Mouse (Mus musculus): Measurements from ENCODE around the gene Cops7a. TPM values are rescaled to one million over a fixed set of nuclear protein-coding genes. Genes with fewer than 3 reads are reported as not detected.

Gene Cops7a
- polyA plus RNA-seq, 1 experiment: 165 TPM

GRCm38 (mm10) chr6:124995831-124996403, 30.6 kb upstream of the Cops7a start:
- Histone ChIP-seq H3K27me3 (ENCODE audit: control insufficient read depth, insufficient read depth, insufficient read length) (peaks cover 11% of the 10 kb centered on the region), H3K79me2 (ENCODE audit: control insufficient read depth, insufficient read depth) (no peaks in the 10 kb centered on the region), H3K36me3 (ENCODE audit: control insufficient read depth, insufficient read depth) (no peaks in the 10 kb centered on the region), H3ac (ENCODE audit: control insufficient read depth, insufficient read length, low read depth) (no peak overlapping the region), H3K4me3 (ENCODE audit: insufficient read depth, poor library complexity, severe bottlenecking) (no peak overlapping the region), H3K79me3 (ENCODE audit: low read depth) (no peaks in the 10 kb centered on the region)
- TF ChIP-seq FOSL1 (IDR thresholded peaks at IDR 0.05; ENCODE audit: insufficient read depth, low read length, poor library complexity, severe bottlenecking) (no peak), MAX (IDR thresholded peaks at IDR 0.05) (no peak), USF1 (IDR thresholded peaks at IDR 0.05; ENCODE audit: low read depth) (no peak), MYOD1 (IDR thresholded peaks at IDR 0.05; ENCODE audit: control insufficient read depth, insufficient read length, low read depth) (no peak), CEBPB (IDR thresholded peaks at IDR 0.05; ENCODE audit: low read depth) (no peak), CTCF (IDR thresholded peaks at IDR 0.05; ENCODE audit: control insufficient read depth, insufficient read depth, insufficient read length) (no peak), MYOG (IDR thresholded peaks at IDR 0.05; ENCODE audit: control insufficient read depth, extremely low read depth, insufficient read length) (no peak)

- Histone ChIP-seq H3K4me3 (ENCODE audit: insufficient read depth, poor library complexity, severe bottlenecking) (no peak overlapping the region), H3K79me2 (ENCODE audit: control insufficient read depth, insufficient read depth) (no peaks in the 10 kb centered on the region), H3K79me3 (ENCODE audit: low read depth) (no peaks in the 10 kb centered on the region), H3ac (ENCODE audit: control insufficient read depth, insufficient read length, low read depth) (no peak overlapping the region), H3K27me3 (ENCODE audit: control insufficient read depth, insufficient read depth, insufficient read length) (peaks cover 11% of the 10 kb centered on the region), H3K36me3 (ENCODE audit: control insufficient read depth, insufficient read depth) (no peaks in the 10 kb centered on the region)
- TF ChIP-seq USF1 (IDR thresholded peaks at IDR 0.05; ENCODE audit: low read depth) (no peak), CEBPB (IDR thresholded peaks at IDR 0.05; ENCODE audit: low read depth) (no peak), FOSL1 (IDR thresholded peaks at IDR 0.05; ENCODE audit: insufficient read depth, low read length, poor library complexity, severe bottlenecking) (no peak), MYOD1 (IDR thresholded peaks at IDR 0.05; ENCODE audit: control insufficient read depth, insufficient read length, low read depth) (no peak), MAX (IDR thresholded peaks at IDR 0.05) (no peak), MYOG (IDR thresholded peaks at IDR 0.05; ENCODE audit: control insufficient read depth, extremely low read depth, insufficient read length) (no peak), CTCF (IDR thresholded peaks at IDR 0.05; ENCODE audit: control insufficient read depth, insufficient read depth, insufficient read length) (no peak)
These were observed 29.9 kb upstream of the Cops7a start for GRCm38 (mm10) chr6:124995246-124995645.

GRCm38 (mm10) chr6:124993876-124994275, 28.5 kb upstream of the Cops7a start:
- Histone ChIP-seq H3K4me3 (ENCODE audit: insufficient read depth, poor library complexity, severe bottlenecking) (no peak overlapping the region), H3K79me3 (ENCODE audit: low read depth) (no peaks in the 10 kb centered on the region), H3ac (ENCODE audit: control insufficient read depth, insufficient read length, low read depth) (no peak overlapping the region), H3K36me3 (ENCODE audit: control insufficient read depth, insufficient read depth) (no peaks in the 10 kb centered on the region), H3K79me2 (ENCODE audit: control insufficient read depth, insufficient read depth) (no peaks in the 10 kb centered on the region), H3K27me3 (ENCODE audit: control insufficient read depth, insufficient read depth, insufficient read length) (peaks cover 11% of the 10 kb centered on the region)
- no peak for TF ChIP-seq CEBPB (IDR thresholded peaks at IDR 0.05; ENCODE audit: low read depth)
- no peak for TF ChIP-seq MAX (IDR thresholded peaks at IDR 0.05)
- TF ChIP-seq FOSL1 (IDR thresholded peaks at IDR 0.05; ENCODE audit: insufficient read depth, low read length, poor library complexity, severe bottlenecking): no peak
- no peak for TF ChIP-seq USF1 (IDR thresholded peaks at IDR 0.05; ENCODE audit: low read depth)
- no peak for TF ChIP-seq MYOD1 (IDR thresholded peaks at IDR 0.05; ENCODE audit: control insufficient read depth, insufficient read length, low read depth)
- TF ChIP-seq MYOG (IDR thresholded peaks at IDR 0.05; ENCODE audit: control insufficient read depth, extremely low read depth, insufficient read length): no peak
- no peak for TF ChIP-seq CTCF (IDR thresholded peaks at IDR 0.05; ENCODE audit: control insufficient read depth, insufficient read depth, insufficient read length)

GRCm38 (mm10) chr6:124993365-124993764, 28.0 kb upstream of the Cops7a start:
- H3K27me3 ChIP-seq (ENCODE audit: control insufficient read depth, insufficient read depth, insufficient read length): peaks cover 11% of the 10 kb centered on the region
- peak; percentile 98 for TF ChIP-seq USF1 (IDR thresholded peaks at IDR 0.05; ENCODE audit: low read depth)
- peak; percentile 96 for TF ChIP-seq MAX (IDR thresholded peaks at IDR 0.05)
- TF ChIP-seq FOSL1 (IDR thresholded peaks at IDR 0.05; ENCODE audit: insufficient read depth, low read length, poor library complexity, severe bottlenecking): peak; percentile 8
- no peak for TF ChIP-seq MYOG (IDR thresholded peaks at IDR 0.05; ENCODE audit: control insufficient read depth, extremely low read depth, insufficient read length)
- no peak for TF ChIP-seq MYOD1 (IDR thresholded peaks at IDR 0.05; ENCODE audit: control insufficient read depth, insufficient read length, low read depth)

GRCm38 (mm10) chr6:124992241-124992640, 26.9 kb upstream of the Cops7a start:
- Histone ChIP-seq H3K79me2 (ENCODE audit: control insufficient read depth, insufficient read depth) (no peaks in the 10 kb centered on the region), H3K27me3 (ENCODE audit: control insufficient read depth, insufficient read depth, insufficient read length) (peaks cover 7% of the 10 kb centered on the region), H3ac (ENCODE audit: control insufficient read depth, insufficient read length, low read depth) (no peak overlapping the region), H3K79me3 (ENCODE audit: low read depth) (no peaks in the 10 kb centered on the region), H3K36me3 (ENCODE audit: control insufficient read depth, insufficient read depth) (no peaks in the 10 kb centered on the region), H3K4me3 (ENCODE audit: insufficient read depth, poor library complexity, severe bottlenecking) (no peak overlapping the region)
- no peak for TF ChIP-seq USF1 (IDR thresholded peaks at IDR 0.05; ENCODE audit: low read depth)
- TF ChIP-seq FOSL1 (IDR thresholded peaks at IDR 0.05; ENCODE audit: insufficient read depth, low read length, poor library complexity, severe bottlenecking): no peak
- no peak for TF ChIP-seq MAX (IDR thresholded peaks at IDR 0.05)
- no peak for TF ChIP-seq CEBPB (IDR thresholded peaks at IDR 0.05; ENCODE audit: low read depth)
- no peak for TF ChIP-seq MYOD1 (IDR thresholded peaks at IDR 0.05; ENCODE audit: control insufficient read depth, insufficient read length, low read depth)
- TF ChIP-seq CTCF (IDR thresholded peaks at IDR 0.05; ENCODE audit: control insufficient read depth, insufficient read depth, insufficient read length): no peak
- no peak for TF ChIP-seq MYOG (IDR thresholded peaks at IDR 0.05; ENCODE audit: control insufficient read depth, extremely low read depth, insufficient read length)

More at GRCm38 (mm10) chr6:124993365-124993764, 28.0 kb upstream of the Cops7a start:
- no peak overlapping the region for H3ac ChIP-seq (ENCODE audit: control insufficient read depth, insufficient read length, low read depth)
- H3K79me3 ChIP-seq (ENCODE audit: low read depth): no peaks in the 10 kb centered on the region
- H3K79me2 ChIP-seq (ENCODE audit: control insufficient read depth, insufficient read depth): no peaks in the 10 kb centered on the region
- no peak overlapping the region for H3K4me3 ChIP-seq (ENCODE audit: insufficient read depth, poor library complexity, severe bottlenecking)
- H3K36me3 ChIP-seq (ENCODE audit: control insufficient read depth, insufficient read depth): no peaks in the 10 kb centered on the region
